Mouse (Mus musculus) neural tube, embryonic 12.5 days (tissue): ENCODE results near the gene Adgrb2. TPM values are rescaled to one million over a fixed set of nuclear protein-coding genes. Genes with fewer than 3 reads are reported as not detected.

Source experiments
- ATAC-seq: fragments of 200-750 bp; cut with Nextera tagmentation; 2 replicates; pipeline ENCODE4 v1.8.0; 2017; ENCODE audit warnings: low read depth, mild to moderate bottlenecking, moderate TSS enrichment, moderate library complexity; ENCODE audit not compliant: low FRiP score
- H3K27ac ChIP-seq: fragments of 300-500 bp; sonication (generic); 2 replicates; pipeline ENCODE4 v1.5.1; 2016
- H3K27me3 ChIP-seq: fragments of 300-500 bp; sonication (generic); replicated peaks from 2 replicates; pipeline ENCODE4 v1.6.1; 2016; ENCODE audit warnings: mild to moderate bottlenecking
- H3K36me3 ChIP-seq: fragments of 300-500 bp; sonication (generic); 2 replicates; pipeline ENCODE4 v1.6.1; 2016; ENCODE audit warnings: mild to moderate bottlenecking
- H3K4me1 ChIP-seq: fragments of 300-500 bp; sonication (generic); 2 replicates; pipeline ENCODE4 v1.6.1; 2016
- H3K4me2 ChIP-seq: fragments of 300-500 bp; sonication (generic); replicated peaks from 2 replicates; pipeline ENCODE4 v1.6.1; 2016; ENCODE audit warnings: mild to moderate bottlenecking
- H3K4me3 ChIP-seq: fragments of 300-500 bp; sonication (generic); 2 replicates; pipeline ENCODE4 v1.5.1; 2016
- H3K9ac ChIP-seq: fragments of 300-500 bp; sonication (generic); 2 replicates; pipeline ENCODE4 v1.6.1; 2016; ENCODE audit warnings: mild to moderate bottlenecking
- H3K9me3 ChIP-seq: fragments of 300-500 bp; sonication (generic); 2 replicates; pipeline ENCODE4 v1.6.1; 2016; ENCODE audit warnings: mild to moderate bottlenecking
- WGBS: fragments of 180-500 bp; shearing (Covaris S2); methylation state at CpG from one replicate; pipeline ENCODE4 v1.1.7; 2016; 5-methylcytosine and 5-hydroxymethylcytosine counted together
- polyA plus RNA-seq: library from polyadenylated mRNA; unstranded; fragments of >200 nt; fragmentation: Nextera tagmentation; extraction: Ambion mirVana; gene quantifications from 2 replicates; pipeline ENCODE4 v1.2.1, GENCODE M21; 2016

Adgrb2 gene
- polyA plus RNA-seq, result 9.1 and 11.1 TPM in 2 replicates

DNA sequence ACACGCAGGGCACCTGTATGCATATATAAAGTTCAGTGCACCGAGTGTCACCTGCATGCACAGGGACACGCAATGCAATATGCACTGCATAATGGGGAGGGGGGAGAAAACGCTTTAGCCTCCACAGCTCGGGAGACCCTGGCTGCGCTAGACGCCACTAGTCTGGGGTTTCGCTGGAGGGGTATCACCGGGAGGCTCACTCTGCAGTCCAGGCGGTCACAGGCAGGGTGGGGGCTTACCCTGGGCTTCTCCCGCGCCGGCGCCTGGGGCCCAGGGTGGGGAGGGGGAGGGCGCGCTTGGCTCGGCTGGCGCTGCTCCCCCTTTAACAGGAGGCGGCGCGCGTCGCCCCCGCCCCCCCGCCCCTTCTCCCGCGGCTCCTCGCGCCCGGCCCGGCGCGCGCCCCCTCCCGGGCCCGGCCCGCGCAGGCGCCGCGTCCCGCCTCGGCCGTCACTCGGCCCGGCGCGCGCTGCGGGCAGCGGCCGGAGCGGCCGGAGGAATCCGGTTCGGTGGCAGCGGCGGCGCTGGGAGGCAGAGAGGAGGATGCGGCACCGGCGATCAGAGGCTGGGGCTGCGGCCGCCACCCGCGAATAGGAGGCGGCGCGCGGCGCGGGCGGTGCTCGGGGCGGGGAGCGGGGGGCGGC lies at the start of gene Adgrb2:
Gene Adgrb2, plus strand, starts transcription at position 450 of the 641 bp plus-strand sequence.
- WGBS, result under 1% methylated on average over 45 of the region's 77 CpGs
- H3K4me2 ChIP-seq, result peak within 1 kb of the TSS; percentile 94
- no peak within 1 kb of the TSS for H3K27ac ChIP-seq
- peaks cover 68% of the 10 kb centered on the region for H3K4me1 ChIP-seq
- ATAC-seq, result peak; percentile 23; the same call in 1 of the 2 replicates
- H3K9ac ChIP-seq, result peak within 1 kb of the TSS; percentile 86
- no peaks in the 10 kb centered on the region for H3K36me3 ChIP-seq
- H3K4me3 ChIP-seq, result peak within 1 kb of the TSS; percentile 75
- H3K27me3 ChIP-seq, result peaks cover 47% of the 10 kb centered on the region
- no peaks in the 10 kb centered on the region for H3K9me3 ChIP-seq

DNA sequence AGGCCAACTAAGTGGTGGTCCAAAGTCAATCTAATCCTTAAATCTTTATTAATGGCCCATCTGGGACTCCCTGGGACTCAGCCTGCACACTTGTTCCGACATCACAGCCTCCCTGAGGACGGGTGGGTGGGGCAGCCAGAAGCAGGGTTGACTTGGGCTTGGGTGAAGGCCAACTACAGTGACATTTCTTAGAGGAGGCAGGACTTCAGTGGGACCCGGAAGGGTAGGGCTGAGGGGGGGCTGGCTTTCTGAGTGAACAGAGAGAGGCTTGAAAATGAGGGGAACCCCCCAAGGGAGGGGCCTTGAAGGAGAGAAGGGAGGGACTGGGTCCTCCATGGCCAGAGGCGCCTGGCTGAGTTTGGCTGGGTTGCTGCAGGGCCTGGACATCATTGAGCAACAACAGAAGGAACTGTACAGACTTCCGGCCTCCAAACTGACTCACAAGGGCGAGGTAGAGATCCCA lies 33.3 kb upstream of the Adgrb2 start:
- Histone ChIP-seq H3K27me3 (0 out of 2 replicates have a peak, but pooled peaks cover 3% of the 10 kb centered on the region), H3K4me1 (no peaks in the 10 kb centered on the region), H3K27ac (no peak overlapping the region), H3K9ac (no peak overlapping the region), H3K4me3 (no peak overlapping the region), H3K36me3 (no peaks in the 10 kb centered on the region), H3K4me2 (no peak overlapping the region), H3K9me3 (no peaks in the 10 kb centered on the region)
- no peak for ATAC-seq
- WGBS, result 81% methylated on average over 6 of the region's 6 CpGs

DNA sequence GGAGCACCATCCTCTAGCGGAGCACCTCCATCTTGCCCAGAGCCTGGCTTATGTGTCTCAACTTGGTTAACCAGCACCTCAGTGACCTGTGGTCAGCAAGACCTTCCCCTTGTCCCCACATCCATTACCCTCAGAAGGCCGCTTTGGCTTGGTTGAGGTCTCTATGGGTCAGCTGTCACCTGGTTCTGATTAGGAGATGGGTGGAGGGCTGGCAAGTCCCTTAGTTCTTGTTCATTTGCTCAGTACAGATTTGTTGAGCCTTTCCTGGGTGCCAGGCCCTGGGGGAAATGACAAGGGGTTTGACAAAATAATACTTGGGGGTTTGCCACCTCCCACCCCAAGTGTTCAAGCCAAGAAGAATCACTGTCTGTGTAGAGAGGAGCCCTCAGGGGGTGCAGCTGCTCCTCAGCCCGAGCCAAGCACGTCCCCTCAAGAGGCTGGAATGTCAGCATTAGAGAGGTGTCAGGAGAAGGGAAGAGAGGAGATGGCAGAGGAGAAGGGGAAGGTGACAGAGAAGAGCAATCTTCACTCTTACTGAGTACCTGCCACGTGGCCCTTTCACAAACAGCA lies 32.3 kb upstream of the Adgrb2 start:
- 0 out of 2 replicates have a peak, but pooled peaks cover 3% of the 10 kb centered on the region for H3K27me3 ChIP-seq
- H3K4me1 ChIP-seq, result no peaks in the 10 kb centered on the region
- no peak for ATAC-seq
- 68% methylated on average over 5 of the region's 5 CpGs for WGBS
- H3K9ac ChIP-seq, result no peak overlapping the region
- no peaks in the 10 kb centered on the region for H3K36me3 ChIP-seq
- no peak overlapping the region for H3K27ac ChIP-seq
- no peaks in the 10 kb centered on the region for H3K9me3 ChIP-seq
- no peak overlapping the region for H3K4me3 ChIP-seq
- no peak overlapping the region for H3K4me2 ChIP-seq

DNA sequence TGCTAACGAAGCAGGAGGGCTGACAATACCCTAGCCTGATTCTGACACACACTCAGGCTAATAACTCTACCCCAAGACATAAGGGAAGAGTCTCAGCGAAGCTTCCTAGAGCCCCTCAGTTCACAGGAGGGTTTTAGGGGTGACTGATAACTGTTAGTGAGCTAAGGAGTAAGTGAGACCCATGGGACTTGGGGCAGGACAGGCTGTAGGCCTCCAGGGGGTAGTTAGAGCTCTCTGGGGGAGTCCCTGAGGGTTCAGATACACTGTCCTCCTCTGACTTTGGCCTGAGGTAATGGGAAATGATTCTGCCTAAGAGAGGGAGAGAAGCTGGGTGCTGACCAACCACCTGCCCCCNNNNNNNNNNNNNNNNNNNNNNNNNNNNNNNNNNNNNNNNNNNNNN lies 30.1 kb upstream of the Adgrb2 start:
- H3K36me3 ChIP-seq, result no peaks in the 10 kb centered on the region
- H3K4me1 ChIP-seq, result 0 out of 2 replicates have a peak, but pooled peaks cover 2% of the 10 kb centered on the region
- no peak overlapping the region for H3K4me2 ChIP-seq
- no peak overlapping the region for H3K4me3 ChIP-seq
- H3K27ac ChIP-seq, result no peak overlapping the region
- H3K27me3 ChIP-seq, result no peaks in the 10 kb centered on the region
- no peaks in the 10 kb centered on the region for H3K9me3 ChIP-seq
- WGBS, result 54% methylated on average over 2 of the region's 2 CpGs
- H3K9ac ChIP-seq, result no peak overlapping the region
- no peak for ATAC-seq

DNA sequence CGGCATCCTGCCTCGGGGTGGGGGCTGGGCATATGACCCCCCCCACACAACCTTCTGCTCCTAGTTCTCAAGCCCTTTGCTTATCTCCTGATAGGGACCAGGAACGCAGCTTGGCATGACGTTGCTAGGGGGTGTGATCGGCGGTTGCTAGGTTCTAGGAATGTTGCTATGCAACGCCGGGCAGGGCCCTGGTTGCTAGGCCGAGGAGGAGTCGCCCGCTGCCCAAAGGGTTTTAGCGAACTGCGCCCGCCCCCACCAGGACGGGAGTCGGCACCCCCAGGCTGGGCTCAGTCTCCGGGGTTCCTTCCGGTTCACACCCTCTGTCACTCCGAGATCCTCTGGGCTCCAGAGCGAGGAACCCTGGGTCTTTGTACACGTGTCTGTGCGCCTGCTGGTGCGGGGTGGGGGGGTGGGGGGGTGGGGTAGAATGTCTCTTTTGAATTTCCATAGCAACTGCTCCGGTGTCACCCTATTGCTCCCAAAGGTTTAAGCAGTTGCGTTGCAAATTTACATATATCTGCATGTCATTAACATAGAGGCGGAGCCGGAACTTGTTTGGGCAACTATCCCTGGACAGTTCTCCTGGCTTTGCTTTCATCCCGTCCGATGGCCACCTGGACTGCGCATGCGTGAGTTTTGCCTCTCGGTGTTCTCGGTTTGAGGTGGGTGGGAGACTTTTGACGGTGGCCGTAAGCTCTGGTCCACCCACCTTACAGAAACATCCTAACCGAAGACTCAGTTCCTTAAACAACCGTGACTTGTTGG lies 24.3 kb upstream of the Adgrb2 start:
- 2% methylated on average over 37 of the region's 37 CpGs for WGBS
- peak overlapping the region; percentile 70 for H3K4me2 ChIP-seq
- peaks cover 25% of the 10 kb centered on the region for H3K4me1 ChIP-seq
- H3K9ac ChIP-seq, result peak overlapping the region; percentile 41; the same call in 1 of the 2 replicates
- 0 out of 2 replicates have a peak, but pooled peaks cover 7% of the 10 kb centered on the region for H3K27me3 ChIP-seq
- peak; percentile 92 for ATAC-seq
- H3K36me3 ChIP-seq, result no peaks in the 10 kb centered on the region
- H3K4me3 ChIP-seq, result peak overlapping the region; percentile 39
- no peak overlapping the region; the same call in 1 of the 2 replicates for H3K27ac ChIP-seq
- H3K9me3 ChIP-seq, result no peaks in the 10 kb centered on the region

DNA sequence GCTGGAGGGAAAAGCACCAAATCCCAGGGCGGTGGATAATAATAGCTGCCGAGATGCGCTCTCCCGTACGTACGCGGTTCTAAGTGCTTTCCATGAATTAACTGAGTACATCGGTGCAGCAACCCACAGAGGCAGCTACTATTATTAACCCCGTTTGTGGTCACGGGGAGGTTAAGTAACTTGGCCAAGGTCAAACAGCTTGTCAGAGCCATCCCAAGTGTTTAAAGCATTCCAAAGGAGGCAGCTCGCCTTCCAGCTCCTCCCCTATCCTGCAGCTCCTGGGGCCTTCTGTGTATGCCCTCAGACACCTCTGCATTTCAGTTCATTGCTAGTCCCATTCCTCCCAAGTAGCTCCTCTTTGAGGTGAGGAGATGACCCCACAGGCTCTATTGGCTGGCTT lies 19.4 kb upstream of the Adgrb2 start:
- no peaks in the 10 kb centered on the region for H3K36me3 ChIP-seq
- no peak for ATAC-seq
- H3K27ac ChIP-seq, result peak overlapping the region; percentile 53; the same call in 1 of the 2 replicates
- peaks cover 55% of the 10 kb centered on the region for H3K4me1 ChIP-seq
- no peaks in the 10 kb centered on the region for H3K9me3 ChIP-seq
- no peak overlapping the region for H3K4me3 ChIP-seq
- H3K4me2 ChIP-seq, result no peak overlapping the region
- H3K9ac ChIP-seq, result no peak overlapping the region
- 0 out of 2 replicates have a peak, but pooled peaks cover 7% of the 10 kb centered on the region for H3K27me3 ChIP-seq
- WGBS, result 61% methylated on average over 11 of the region's 11 CpGs

DNA sequence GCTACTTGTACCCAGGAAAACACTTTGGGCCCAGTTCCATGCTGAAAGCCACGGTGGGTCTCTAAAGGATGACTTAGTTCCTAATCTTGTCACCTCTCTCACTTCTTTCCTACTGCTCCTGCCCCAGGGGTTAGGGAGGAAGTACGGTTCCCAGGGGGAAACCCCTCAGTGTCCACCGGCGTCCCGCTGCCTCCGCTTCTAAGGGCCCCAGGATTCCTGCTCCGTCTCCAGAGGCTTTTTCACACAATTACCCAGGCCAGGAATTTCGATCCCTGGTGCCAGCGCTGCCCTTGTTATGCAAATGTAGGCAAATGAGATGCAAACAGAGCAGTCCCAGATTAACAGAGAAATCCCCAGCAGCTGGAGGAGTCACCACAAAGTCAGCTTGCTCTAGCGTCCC lies 18.5 kb upstream of the Adgrb2 start:
- peak overlapping the region; percentile 43 for H3K4me2 ChIP-seq
- H3K9ac ChIP-seq, result no peak overlapping the region
- peaks cover 53% of the 10 kb centered on the region for H3K4me1 ChIP-seq
- 12% methylated on average over 10 of the region's 10 CpGs for WGBS
- no peaks in the 10 kb centered on the region for H3K36me3 ChIP-seq
- 0 out of 2 replicates have a peak, but pooled peaks cover 10% of the 10 kb centered on the region for H3K27me3 ChIP-seq
- ATAC-seq, result peak; percentile 33
- no peak overlapping the region for H3K4me3 ChIP-seq
- no peaks in the 10 kb centered on the region for H3K9me3 ChIP-seq
- peak overlapping the region; percentile 53 for H3K27ac ChIP-seq

DNA sequence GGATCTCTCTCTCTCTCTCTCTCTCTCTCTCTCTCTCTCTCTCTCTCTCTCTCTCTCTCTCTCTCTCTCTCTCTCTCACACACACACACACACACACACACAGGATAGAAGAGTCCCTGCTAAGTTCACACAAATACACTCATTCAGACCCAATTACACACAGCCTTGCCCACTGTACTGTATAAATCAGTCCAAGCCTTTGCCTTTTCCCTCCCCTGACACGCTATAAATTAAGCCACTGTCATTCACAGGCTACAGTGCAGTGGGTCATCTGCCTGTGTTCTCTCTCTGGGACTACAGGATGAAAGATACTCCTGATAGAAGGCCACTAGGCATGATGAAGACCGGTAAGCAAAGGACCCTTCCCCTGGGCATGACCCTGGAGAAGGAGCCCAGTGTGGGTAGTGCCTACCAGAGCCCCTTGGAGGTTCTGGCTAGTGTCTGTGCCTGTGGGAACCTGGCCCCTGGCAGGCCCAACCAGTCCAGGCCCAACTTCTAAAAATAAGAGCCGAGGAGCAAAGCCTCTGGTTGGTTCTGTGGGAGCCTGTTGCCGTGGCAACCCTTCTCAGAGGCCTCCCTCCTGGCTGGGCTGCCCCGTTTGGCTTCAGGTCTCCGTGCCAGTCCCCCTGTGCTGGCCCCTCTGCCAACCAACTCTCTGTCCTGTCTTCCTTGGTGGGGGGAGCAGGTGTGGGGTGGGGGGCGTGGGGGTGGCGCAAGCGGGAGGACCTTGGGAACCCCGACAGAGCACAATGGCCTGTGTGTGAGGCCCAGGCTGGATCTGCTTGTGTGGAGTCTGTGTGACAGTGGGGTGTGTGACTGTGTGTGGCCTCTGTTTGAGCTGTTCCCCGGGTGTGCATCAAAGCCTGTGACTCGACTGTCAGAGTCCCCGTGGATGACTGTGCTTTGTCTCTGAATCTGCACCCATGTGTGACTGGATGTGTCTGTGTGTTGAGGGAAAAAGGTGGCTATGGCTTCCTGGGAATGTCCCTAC lies 17.4 kb upstream of the Adgrb2 start:
- Histone ChIP-seq H3K4me1 (peaks cover 56% of the 10 kb centered on the region), H3K36me3 (no peaks in the 10 kb centered on the region), H3K27ac (peak overlapping the region; percentile 85), H3K9me3 (no peaks in the 10 kb centered on the region), H3K4me3 (no peak overlapping the region), H3K9ac (peak overlapping the region; percentile 33; the same call in 1 of the 2 replicates), H3K4me2 (peak overlapping the region; percentile 43), H3K27me3 (0 out of 2 replicates have a peak, but pooled peaks cover 12% of the 10 kb centered on the region)
- peak; percentile 92 for ATAC-seq
- WGBS, result 27% methylated on average over 13 of the region's 13 CpGs

DNA sequence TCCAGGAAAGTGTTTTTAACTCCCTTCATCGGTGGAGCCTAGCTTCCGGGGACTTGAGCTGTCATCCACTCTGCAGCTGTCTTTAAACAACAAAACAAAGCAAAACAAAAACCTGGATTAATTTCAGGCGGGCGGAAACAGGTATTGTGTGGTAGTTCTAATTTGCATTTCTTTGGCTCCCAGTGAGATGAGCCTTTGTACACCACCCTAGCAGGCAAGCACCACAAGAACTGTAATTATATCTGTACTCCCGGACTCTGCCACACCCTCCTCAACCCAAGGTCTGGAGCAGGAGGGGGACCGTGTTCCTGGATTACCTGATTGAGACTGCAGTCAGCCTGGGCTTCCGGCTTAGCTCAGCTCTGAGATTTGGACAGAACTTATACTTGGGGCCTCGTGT lies 14.5 kb upstream of the Adgrb2 start:
- no peak for ATAC-seq
- Histone ChIP-seq H3K27me3 (peaks cover 32% of the 10 kb centered on the region), H3K4me2 (no peak overlapping the region), H3K9ac (no peak overlapping the region), H3K27ac (no peak overlapping the region), H3K4me1 (peaks cover 52% of the 10 kb centered on the region), H3K9me3 (no peaks in the 10 kb centered on the region), H3K4me3 (no peak overlapping the region), H3K36me3 (no peaks in the 10 kb centered on the region)
- 48% methylated on average over 8 of the region's 8 CpGs for WGBS

DNA sequence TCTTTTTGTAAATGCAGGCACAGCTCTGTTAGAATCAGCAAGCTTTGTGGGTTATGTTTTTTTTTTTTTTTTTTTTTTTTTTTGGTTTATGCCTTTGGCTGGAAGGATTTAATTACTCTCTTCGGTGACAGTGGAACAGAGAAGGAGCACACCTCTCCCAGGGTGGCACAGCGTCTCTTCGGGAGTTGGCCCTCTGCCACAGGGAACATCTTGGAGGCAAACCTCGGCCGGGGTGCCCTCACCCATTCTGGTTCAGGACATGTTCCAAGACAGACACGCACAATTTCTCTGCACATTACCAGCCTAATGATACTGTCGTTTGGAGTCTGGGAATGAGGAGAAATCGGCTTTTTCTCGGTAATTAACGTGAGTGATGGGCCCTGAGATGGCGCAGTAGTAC lies 13.8 kb upstream of the Adgrb2 start:
- no peak overlapping the region for H3K27ac ChIP-seq
- H3K36me3 ChIP-seq, result no peaks in the 10 kb centered on the region
- H3K4me3 ChIP-seq, result no peak overlapping the region
- H3K4me2 ChIP-seq, result no peak overlapping the region
- WGBS, result 78% methylated on average over 11 of the region's 11 CpGs
- H3K4me1 ChIP-seq, result peaks cover 46% of the 10 kb centered on the region
- H3K9me3 ChIP-seq, result no peaks in the 10 kb centered on the region
- no peak overlapping the region for H3K9ac ChIP-seq
- no peak for ATAC-seq
- peaks cover 36% of the 10 kb centered on the region for H3K27me3 ChIP-seq

DNA sequence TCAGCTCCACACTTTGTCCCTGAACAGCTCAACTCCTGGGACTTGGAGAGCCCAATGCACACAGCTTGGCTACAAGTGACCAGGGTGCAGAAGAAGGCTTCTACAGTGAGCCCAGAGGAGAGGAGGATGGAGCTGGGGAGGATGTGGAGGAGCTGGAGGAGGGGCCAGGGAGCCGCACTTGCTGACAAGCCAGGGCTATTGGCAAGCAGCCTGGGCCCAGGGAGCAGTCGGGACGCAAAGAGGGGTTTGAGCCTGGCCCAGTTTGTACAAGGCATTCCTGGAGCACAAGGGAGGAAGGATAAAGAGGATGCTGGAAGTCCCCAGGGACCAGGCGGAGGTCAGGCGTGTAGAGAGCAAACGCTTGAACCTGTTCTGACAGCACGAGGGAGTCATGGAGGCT lies 12.7 kb upstream of the Adgrb2 start:
- H3K4me1 ChIP-seq, result peaks cover 36% of the 10 kb centered on the region
- no peak for ATAC-seq
- H3K9ac ChIP-seq, result no peak overlapping the region
- peaks cover 40% of the 10 kb centered on the region for H3K27me3 ChIP-seq
- no peak overlapping the region for H3K27ac ChIP-seq
- H3K36me3 ChIP-seq, result no peaks in the 10 kb centered on the region
- H3K4me2 ChIP-seq, result no peak overlapping the region
- no peak overlapping the region for H3K4me3 ChIP-seq
- 42% methylated on average over 7 of the region's 7 CpGs for WGBS
- H3K9me3 ChIP-seq, result no peaks in the 10 kb centered on the region
